Mouse (Mus musculus): Measurements from ENCODE around the gene Gde1.

Gde1 gene

DNA sequence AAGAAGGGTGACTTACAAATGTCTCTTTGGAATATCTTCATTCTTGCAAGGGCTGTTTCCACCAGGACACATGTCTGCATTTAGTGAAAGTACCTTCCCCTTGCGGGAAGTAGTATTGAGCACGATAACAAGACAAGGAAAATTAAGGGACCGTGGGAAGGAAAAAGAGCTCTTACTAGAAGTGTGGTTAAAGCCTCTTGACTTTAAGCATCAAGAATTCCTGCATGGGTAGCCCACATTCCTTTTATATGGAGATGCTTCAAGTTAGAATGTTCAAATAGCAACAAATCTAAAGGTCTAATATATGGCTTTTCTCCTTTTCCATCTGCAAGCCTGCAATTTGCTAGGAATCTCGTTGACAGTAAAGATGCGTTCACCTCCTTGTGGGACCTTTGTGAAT is 910 bp upstream of the Gde1 start:
- DNase-seq (ENCODE audit: low spot score in 2 of 2): no peak

DNA sequence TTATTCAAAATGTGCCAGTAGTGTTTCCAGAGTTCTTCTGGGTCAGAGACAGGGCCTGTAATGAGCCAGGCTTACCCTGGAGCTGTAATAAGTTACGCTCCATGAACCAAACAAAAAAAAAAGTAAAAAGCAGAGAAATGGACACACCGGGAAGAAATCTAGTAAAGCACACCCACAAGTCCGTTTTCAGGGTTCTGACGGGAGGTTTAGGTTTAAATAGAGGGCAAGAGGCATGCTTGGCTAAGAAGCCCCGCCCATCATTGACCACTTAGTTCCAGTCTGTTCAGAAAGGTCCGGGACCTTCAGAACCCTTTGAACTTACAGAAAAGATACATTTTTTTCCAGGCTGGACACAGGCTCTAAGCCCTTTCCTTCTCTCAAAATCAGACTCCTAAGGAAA is 473 bp upstream of the Gde1 start:
- DNase-seq (ENCODE audit: low spot score in 2 of 2): no peak

DNA sequence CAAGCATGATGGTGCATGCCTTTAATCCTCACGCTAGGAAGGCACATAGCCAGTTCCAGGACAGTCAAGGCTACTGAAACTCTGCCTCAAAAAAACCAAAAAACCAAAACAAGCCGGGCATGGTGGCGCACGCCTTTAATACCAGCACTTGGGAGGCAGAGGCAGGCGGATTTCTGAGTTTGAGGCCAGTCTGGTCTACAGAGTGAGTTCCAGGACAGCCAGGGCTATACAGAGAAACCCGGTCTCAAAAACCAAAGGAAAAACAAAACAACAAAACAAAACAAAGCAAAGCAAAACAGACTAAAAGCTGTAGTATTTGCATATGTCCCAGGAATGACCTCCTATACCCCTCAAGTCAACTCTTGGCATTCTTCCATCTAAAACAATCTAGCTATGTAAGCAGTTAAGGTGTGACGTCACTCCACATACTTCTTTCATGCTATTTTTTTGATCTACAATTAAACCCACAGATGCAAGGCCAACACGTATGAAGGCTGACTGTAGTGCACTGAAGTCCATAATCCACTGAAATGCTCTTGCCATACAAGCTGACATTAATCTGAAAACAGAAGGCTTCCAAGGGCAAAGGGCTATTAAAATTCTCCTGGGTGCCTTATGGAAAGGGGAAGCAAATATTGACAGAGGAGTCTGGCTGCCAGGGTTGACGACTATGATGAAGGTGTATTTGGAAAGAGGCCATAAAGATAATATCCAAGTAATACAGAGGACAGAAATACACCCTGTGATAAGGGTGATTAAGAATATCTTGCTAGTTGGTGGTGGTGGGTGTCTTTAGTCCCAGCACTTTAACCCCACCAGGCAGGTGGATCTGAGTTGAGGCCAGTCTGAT is 1.4 kb downstream of the Gde1 start:
- no peak for DNase-seq (ENCODE audit: low spot score in 2 of 2)

DNA sequence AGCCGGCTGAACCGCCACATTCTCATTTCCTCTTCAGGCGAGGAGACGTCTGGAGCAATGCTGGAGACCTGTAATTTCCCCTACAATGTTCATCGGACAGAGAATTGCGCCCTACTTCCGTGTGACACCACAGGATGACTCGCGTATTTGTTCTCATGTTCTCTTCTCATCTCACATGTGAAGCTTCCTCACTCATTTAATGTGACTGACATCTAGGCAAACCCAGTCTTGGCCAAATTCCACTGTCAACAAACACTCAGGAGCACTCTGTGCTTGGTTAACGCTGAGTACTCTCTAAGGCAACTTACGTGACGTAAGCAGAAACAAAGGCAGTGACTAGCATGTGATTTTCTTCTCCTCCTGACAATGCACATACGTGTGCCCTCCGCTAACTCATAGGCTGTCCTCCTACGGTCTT is 2.4 kb downstream of the Gde1 start:
- no peak for DNase-seq (ENCODE audit: low spot score in 2 of 2)

DNA sequence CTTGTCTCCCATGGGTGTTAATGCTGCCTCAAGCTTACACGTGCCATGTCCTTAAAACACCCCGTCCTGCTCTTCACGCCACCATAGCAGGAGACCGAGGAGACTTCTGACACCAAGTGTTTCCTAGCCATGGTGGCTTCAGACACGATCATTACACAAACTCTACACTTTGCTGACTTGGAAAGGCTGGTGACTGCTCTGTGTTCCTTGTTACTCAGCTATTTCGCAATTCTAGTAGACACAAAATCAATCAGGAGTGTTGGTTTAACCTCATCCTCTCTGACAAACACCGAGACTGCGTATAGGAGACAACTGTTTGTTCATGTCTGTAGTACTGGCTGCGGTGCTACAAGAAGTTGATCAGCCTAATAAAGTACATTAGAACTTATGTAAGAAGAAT is 6.7 kb downstream of the Gde1 start:
- no peak for DNase-seq (ENCODE audit: low spot score in 2 of 2)

DNA sequence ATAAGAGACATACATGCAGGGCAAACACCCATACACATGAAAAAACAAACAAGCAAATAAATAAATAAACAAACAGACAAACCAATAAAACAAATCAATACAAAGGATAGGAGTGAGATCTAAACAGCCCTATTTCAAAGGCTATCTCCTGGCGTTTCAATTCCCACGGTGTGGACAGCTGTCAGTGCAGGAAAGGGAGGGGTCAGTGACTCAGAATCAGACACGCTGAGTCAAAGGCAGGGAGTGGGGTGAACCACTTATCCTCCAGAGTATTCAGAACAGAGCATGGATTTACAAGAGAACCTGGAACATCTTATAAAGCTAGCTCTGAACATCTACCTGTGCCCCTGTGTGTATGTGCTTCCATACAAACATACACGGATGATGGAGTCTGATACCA is 8.4 kb downstream of the Gde1 start:
- DNase-seq (ENCODE audit: low spot score in 2 of 2): no peak

DNA sequence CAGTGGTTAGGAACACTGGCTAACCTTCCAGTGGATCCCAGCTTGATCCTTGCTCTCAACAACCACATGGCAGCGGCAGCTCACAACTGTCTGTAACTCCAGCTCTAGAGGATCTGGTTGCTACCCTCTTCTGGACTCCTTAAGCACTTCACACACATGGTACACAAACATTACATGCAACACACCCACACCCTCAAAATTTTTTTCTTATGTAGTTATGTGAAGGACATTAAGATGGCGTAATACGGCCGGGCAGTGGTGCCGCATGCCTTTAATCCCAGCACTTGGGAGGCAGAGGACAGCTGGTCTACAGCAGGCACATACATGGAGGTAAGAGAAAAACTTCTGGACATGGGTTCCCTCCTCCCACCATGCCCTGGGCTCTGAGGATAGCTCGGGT is 9.4 kb downstream of the Gde1 start:
- no peak for DNase-seq (ENCODE audit: low spot score in 2 of 2)

DNA sequence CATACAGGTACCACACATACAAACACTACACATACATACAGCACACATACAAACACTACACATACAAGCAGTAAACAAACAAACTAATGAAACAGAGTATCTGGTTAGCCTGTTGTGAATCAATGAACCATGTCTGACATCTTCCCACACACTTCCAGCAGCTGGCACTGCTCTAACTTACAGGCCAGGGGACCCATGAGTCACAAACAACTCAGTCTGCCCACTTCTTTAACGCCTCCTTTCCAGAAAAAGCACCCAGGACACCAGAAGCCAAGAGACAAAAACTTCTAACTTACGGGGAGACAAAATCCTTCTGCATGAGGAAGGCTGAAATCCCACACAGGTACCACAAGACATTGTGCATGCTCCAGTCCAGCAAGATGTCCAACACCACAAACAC is 14.3 kb downstream of the Gde1 start:
- peak in 1 of 2 experiments; percentile 42 for DNase-seq (ENCODE audit: low spot score in 2 of 2)

DNA sequence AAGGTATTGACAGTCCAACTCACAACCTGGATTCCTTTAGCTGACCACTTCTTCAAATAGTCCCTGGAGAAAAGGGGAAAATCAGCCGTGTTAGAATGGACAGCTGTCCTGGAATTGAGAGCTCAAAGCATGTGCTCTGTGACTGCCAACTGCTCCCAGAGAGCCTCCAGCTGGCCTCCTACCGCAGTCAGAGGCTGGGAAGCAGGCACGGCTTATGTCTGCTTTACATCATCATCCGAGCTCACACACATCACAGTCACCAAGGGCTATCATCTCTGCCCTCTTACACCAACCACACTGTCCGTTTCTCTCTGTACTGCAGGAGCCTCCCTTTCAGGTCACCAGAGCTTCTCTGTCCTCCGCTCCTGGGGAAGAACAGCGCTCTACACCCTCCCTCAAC is 16.5 kb downstream of the Gde1 start:
- no peak for DNase-seq (ENCODE audit: low spot score in 2 of 2)

DNA sequence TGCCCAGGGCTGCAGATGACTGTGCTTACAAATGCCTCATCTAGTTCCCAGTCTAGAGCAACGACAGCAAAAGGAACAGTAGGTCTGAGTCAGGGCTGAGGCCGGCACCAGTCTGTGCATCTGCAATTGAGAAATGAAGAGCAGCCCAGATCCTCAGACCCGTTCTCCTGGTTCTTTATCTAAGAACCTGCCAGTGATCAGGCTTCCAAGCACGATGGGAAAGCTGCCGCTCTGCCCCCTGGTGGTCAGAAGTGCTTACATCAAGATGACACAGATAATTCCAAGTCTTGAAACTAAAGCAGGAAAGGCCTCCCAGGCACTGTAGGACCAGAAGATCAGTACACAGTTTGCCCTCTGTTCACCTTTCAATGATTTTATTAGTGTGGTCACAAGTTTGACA is 17.4 kb downstream of the Gde1 start:
- peak; percentile 93 to 94 for DNase-seq (ENCODE audit: low spot score in 2 of 2)

DNA sequence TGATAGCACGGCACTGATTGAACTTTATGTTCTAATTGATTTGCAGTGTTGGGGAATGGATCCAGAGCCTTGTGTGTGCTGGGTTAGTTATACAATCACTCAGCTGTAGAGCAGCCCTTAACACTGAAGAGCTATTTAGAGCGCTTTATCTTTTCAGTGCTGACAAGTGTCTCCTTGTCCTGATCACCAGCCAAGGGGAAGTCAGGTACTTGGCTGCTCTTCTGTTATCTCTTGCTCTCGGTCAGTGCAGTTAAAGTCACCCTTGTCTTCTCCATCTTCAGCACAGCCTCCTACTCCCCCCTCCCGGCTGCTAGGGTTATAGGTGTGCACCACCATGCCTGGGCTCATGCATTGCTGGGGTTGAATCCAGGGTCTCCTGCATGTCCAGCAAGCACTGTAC is 28.8 kb downstream of the Gde1 start:
- DNase-seq (ENCODE audit: low spot score in 2 of 2): no peak

DNA sequence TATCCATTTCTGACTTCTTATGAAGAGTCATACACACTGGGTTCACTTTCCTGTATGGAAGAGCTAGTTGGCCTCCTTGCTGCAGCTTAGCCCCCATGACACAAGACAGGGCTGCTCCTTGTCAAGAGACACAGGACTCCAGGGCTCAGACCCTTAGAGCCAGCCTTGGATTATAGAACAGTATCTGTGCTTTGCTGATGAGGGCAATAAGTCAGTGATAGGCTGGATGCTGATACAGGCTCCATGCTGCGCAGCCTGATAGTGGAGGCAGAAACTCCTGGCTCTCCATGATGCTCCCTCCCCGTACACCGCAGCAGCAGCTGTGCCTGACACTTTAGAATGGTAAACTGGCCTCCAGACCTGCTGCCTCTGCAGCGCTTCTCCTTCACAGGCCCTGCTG is 35.4 kb downstream of the Gde1 start:
- DNase-seq (ENCODE audit: low spot score in 2 of 2): no peak

DNA sequence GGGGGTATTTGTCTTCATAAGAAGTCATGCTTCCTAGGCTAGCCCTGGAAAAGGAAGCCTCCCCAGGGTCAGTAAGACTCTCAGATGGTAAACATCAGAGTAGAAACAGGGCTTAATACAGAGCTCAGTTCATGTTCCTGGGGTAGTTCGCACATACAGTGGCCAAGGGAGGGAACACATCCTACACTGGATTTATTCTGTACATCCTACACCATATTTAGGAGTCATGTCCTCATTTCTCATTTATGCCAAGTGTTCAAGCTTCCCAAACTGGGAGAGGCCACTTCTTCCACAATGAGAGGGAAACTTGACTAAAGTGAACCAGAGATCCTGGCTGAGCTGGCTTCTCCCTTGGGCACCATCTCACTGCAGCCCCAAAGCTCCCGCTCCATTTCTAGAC is 37.8 kb downstream of the Gde1 start:
- no peak for DNase-seq (ENCODE audit: low spot score in 2 of 2)

DNA sequence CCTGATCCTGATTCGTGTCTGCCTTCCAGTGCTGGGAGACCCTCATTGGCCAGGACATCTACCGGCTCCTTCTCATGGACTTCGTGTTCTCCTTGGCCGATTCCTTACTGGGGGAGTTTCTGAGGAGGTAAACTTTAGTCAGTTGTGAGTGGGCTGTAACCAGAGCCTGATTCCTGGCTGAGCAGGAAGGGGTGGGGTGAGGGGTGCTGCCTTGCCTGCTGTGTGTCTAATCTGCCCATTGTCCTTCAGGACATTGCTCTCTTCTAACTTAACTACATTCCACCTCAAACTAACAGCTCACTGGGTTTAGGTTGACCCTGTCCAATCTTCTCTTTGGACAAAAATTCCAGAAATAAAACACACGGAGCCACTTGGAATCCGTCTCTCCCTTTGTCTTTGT is 48.8 kb downstream of the Gde1 start:
- no peak for DNase-seq (ENCODE audit: low spot score in 2 of 2)

DNA sequence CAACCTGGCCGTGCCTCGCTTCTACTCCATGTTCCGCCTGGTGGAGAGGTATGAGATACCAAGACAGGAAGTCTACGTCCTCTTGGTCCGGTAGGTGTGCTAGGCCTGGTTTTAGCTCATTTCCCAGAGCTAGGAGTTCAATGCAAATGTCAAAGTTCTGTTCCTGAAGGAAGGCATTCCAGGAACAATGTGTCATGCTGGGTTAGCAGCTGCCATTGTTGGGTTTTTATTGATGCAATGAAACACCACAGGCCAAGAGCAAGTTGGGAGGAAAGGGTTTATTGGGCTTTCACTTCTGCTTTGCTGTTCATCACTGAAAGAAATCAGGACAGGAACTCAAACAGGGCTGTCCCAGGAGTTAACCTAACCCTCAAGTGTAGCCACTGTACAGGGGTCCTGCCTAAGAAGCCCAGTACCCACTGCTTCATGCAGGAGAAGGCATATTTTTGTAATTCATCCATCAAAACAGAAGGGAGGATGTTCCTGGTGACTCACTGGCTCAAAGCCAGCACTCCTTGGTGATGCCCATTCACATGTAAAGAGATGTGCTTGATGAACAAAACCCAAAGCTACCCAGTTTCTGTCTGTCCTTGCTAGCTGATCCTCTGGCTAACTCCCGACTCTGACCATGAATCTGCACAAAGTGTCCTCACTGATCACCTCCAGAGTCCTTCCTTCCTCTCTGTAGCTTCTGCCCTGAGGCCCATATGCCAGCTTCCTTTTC is 52.8 kb downstream of the Gde1 start:
- DNase-seq (ENCODE audit: low spot score in 2 of 2): no peak

DNA sequence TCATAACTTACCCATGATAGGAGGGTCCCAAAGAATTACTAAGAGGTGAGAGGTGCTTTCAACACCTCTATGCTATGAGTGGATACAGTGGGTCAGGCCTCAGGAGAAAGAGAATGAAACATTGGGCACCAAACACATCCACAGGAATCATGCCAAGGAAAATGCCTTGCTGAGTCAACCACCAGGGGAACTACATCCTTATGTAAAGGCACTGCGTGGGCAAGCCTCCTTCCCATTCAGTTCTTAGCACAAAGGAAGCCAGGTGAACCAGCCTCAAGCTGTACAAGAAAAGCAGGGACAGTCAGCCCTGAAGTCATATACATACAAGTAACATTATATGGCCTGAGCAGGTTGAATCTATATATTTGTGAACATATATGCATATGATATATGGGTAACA is 54.7 kb downstream of the Gde1 start:
- peak; percentile 30 to 53 for DNase-seq (ENCODE audit: low spot score in 2 of 2)

DNA sequence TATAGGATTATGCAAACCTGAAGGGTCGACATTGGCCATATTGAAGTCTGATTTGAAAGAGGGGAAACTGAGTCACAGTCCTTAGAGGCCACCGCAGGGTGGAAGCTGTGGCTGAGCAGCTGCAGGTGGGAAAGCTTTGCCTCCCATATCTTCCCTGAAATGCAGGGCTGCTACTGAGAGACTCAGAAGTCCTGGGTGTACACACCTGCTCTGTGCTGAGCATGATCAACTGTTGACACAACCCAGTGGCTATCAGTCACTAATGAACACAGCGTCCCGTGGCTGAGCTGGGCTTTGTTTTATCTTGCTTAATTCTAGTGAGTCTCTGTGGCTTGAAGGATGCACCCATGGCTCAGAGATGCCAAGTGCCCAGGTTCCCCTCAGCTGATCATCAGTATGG is 55.5 kb downstream of the Gde1 start:
- DNase-seq (ENCODE audit: low spot score in 2 of 2): no peak

DNA sequence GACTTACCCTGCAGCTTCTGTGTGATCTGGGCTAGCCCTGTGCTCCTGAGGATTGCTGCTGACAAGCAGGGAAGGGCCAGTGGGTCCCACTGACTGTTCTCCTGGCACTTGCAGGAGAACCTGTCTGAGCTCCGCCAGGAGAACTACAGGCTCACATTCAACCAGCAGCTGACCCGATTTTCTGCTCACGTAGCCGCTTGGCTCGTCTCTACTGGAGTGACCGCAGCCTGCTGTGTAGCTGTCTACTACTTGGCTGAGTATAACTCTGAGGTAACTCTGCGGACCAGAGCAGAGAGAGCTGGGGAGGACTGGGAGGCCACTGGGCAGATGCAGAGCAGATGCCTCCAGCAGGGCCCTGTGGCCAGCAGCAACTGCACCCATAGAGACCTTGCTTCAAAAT is 56.2 kb downstream of the Gde1 start:
- DNase-seq (ENCODE audit: low spot score in 2 of 2): peak; percentile 6 to 17

DNA sequence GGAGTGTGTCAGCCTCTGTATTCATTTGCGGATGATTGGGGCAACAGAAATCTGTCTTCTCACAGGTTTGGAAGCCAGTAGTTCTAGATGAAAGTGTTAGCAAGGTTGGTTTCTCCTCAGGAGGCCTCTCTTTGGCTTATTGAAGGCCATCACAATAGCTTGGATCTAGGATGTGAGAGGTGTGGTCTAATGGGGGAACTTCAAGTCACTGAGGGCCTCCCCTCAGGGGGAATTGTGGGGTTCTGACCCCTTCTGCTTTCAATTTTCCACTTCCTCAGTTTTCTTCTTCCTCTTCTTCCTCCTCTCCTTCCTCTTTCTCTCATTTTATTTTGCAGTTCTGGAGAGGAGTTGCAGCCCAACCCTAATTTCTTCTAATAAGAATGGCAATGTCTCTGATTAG is 59.3 kb downstream of the Gde1 start:
- no peak for DNase-seq (ENCODE audit: low spot score in 2 of 2)
